Mouse (Mus musculus) heart, adult 2 months (tissue): ENCODE data around the gene Bmt2. TPM values are rescaled to one million over a fixed set of nuclear protein-coding genes. Genes with fewer than 3 reads are reported as not detected.

Source experiments
- DNase-seq, 2 experiments: peaks; one replicate each; pipeline ENCODE4 v3.0.0; 2021
- H3K27ac ChIP-seq: fragments of 200-600 bp; 2 replicates; pipeline ENCODE4 v1.8.1; 2022
- H3K27me3 ChIP-seq: fragments of 200-500 bp; 2 replicates; pipeline ENCODE4 v1.6.1; 2012; ENCODE audit warnings: mild to moderate bottlenecking, low read length, inconsistent platforms, mixed read lengths; ENCODE audit not compliant: control insufficient read depth, insufficient read depth
- H3K36me3 ChIP-seq: fragments of 200-500 bp; 2 replicates; pipeline ENCODE4 v1.6.1; 2012; ENCODE audit warnings: low read length, inconsistent platforms; ENCODE audit not compliant: control insufficient read depth, insufficient read depth
- H3K4me1 ChIP-seq: fragments of 200-500 bp; 2 replicates; pipeline ENCODE4 v1.6.1; 2011; ENCODE audit warnings: low read length; ENCODE audit not compliant: control insufficient read depth, insufficient read depth
- H3K4me3 ChIP-seq: fragments of 200-600 bp; 2 replicates; pipeline ENCODE4 v1.8.1; 2022
- H3K79me2 ChIP-seq: fragments of 200-500 bp; replicated peaks from 2 replicates; pipeline ENCODE4 v1.6.1; 2012; ENCODE audit warnings: mild to moderate bottlenecking, inconsistent platforms, low read length, moderate library complexity, mixed read lengths; ENCODE audit not compliant: control insufficient read depth, insufficient read depth
- H3K9ac ChIP-seq: fragments of 200-500 bp; 2 replicates; pipeline ENCODE4 v1.6.1; 2012; ENCODE audit warnings: low read depth, mild to moderate bottlenecking, control low read depth, inconsistent platforms, low read length, mixed read lengths
- CTCF ChIP-seq: fragments of 200-600 bp; IDR thresholded peaks from 2 replicates; pipeline ENCODE4 v1.8.1; 2022; ENCODE audit warnings: antibody characterized with exemption, mild to moderate bottlenecking, moderate library complexity
- EP300 ChIP-seq: fragments of 200-500 bp; IDR thresholded peaks from 2 replicates; pipeline ENCODE4 v1.6.1; 2011; ENCODE audit warnings: low read depth, low read length, control low read depth; ENCODE audit not compliant: insufficient read depth
- POLR2A ChIP-seq: fragments of 200-500 bp; IDR thresholded peaks from 2 replicates; pipeline ENCODE4 v1.6.1; 2011; ENCODE audit warnings: mild to moderate bottlenecking, low read depth, low read length, control low read depth; ENCODE audit not compliant: insufficient read depth
- WGBS: fragments of 180-500 bp; shearing (Covaris S2); methylation state at CpG from one replicate; pipeline ENCODE4 v1.1.7; 2018; 5-methylcytosine and 5-hydroxymethylcytosine counted together
- intact Hi-C: fragments of 180-260 bp; cut with DNase I; formaldehyde crosslinking; loops from one replicate; pipeline ENCODE4 v1.15.1; 2025
- polyA plus RNA-seq: library from polyadenylated mRNA; depleted of rRNA; stranded (reverse); fragments of >200 nt; gene quantifications from 2 replicates; pipeline ENCODE4 v1.2.3, GENCODE M21; 2012
- total RNA-seq, 2 experiments: library from RNA; stranded (reverse); gene quantifications; 2 replicates each; pipeline ENCODE4 v1.2.3; 2021

Gene Bmt2
- total and polyA plus RNA-seq, 3 experiments = 2.3 to 11.5 (median 9.0) TPM

DNA sequence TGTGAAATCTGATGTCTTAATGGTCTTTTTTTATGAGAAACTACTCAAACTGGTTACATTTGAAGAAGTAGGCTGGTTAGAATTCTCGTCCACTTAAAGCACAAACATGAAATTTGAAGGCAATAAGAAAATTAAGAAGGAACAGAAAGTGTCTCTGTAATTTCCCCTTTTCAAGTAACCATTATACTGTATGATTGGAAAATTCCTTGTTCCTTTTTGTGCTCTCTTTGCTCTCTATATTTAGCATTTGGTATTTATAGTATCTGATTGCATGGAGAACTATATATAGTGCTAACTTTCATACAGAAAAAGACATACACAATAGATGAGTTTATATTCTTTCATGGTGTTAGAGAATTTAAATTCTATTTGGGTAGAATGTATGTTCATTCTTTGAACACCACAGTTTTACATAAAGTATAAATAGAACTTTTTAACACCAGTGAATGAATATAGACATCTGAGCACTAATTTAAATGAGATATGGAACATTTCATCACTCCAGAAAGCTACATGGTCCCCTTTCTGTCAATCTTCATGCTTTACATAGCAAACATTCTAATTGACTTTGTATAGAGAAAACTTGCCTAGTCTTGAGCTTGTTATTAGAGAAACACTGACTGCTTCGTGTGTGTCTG is 14.0 kb upstream of the Bmt2 start:
- H3K4me1 ChIP-seq = no peaks in the 10 kb centered on the region; the same call in 1 of the 2 replicates
- H3K79me2 ChIP-seq = no peaks in the 10 kb centered on the region
- H3K9ac ChIP-seq = no peak overlapping the region
- intact Hi-C loops = no loop called here
- H3K27me3 ChIP-seq = no peaks in the 10 kb centered on the region
- no peak overlapping the region for H3K4me3 ChIP-seq
- TF ChIP-seq EP300 = no peak
- no peak for TF ChIP-seq CTCF
- TF ChIP-seq POLR2A = no peak
- H3K36me3 ChIP-seq = no peaks in the 10 kb centered on the region; the same call in 1 of the 2 replicates
- H3K27ac ChIP-seq = peak overlapping the region; percentile 56
- DNase-seq = no peak
- WGBS = 60% methylated on average over 2 of the region's 2 CpGs

DNA sequence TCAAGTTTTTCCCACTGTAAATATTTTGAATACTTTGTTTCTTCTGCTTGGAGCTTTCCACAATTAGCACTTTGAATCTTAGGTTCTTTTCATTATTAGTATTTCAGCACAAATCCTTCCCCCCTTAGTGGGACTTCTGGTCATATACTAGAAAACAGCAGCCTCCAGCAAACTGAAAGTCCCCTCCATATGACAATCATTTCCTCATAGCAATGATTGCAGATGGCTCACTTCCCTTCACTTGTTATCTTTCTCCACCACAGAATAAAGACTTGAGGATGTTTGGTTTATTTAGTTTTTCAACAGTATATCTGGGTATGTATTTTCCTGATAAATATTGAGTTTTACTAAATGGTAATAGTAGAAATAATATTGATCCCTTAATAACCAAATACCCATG is 12.6 kb upstream of the Bmt2 start:
- TF ChIP-seq EP300 = no peak
- no peak for TF ChIP-seq POLR2A
- TF ChIP-seq CTCF = no peak

DNA sequence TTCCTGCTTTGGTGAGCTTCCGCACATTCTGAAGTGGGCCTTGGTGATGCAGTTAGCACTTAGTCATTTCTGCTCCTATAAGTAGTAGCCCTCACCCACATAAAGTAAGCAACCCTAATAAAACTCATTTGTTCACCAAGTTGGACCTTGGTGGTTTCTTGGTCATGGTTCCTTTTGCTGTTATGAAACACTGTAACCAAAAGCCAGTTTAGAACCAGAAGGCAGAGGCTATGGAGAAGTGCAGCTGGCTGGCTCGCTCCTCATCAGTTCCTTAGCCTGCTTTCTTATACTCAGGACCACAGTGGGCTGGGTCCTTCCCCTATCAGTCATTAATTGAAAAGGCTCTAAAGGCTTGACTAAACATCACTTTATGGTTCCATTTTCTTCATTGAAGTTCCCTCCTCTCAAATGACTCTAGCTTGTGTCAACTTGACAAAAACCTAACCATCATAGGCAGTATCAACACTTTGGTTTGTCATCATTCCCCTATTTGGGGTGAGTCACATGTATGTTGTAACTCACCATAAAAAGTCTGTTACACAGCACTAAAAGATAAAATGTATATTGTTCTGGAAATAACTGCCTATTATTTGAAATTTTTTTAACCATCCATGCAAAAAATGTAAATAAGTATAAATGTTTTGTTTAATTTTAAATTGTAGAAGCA is 6.3 kb upstream of the Bmt2 start:
- no peaks in the 10 kb centered on the region for H3K36me3 ChIP-seq
- DNase-seq = no peak
- no peak overlapping the region for H3K27ac ChIP-seq
- no peaks in the 10 kb centered on the region for H3K4me1 ChIP-seq
- intact Hi-C loops = no loop called here
- no peak overlapping the region for H3K4me3 ChIP-seq
- TF ChIP-seq POLR2A (no peak), EP300 (no peak), CTCF (no peak)
- no peak overlapping the region for H3K9ac ChIP-seq
- 96% methylated on average over 2 of the region's 2 CpGs for WGBS
- H3K27me3 ChIP-seq = no peaks in the 10 kb centered on the region
- no peaks in the 10 kb centered on the region for H3K79me2 ChIP-seq

More for the DNA sequence above, 12.6 kb upstream of the Bmt2 start:
- no peaks in the 10 kb centered on the region; the same call in 1 of the 2 replicates for H3K4me1 ChIP-seq
- DNase-seq = no peak
- no peak overlapping the region for H3K9ac ChIP-seq
- no peak overlapping the region for H3K27ac ChIP-seq
- H3K27me3 ChIP-seq = no peaks in the 10 kb centered on the region
- no peaks in the 10 kb centered on the region for H3K79me2 ChIP-seq
- H3K36me3 ChIP-seq = no peaks in the 10 kb centered on the region; the same call in 1 of the 2 replicates
- H3K4me3 ChIP-seq = no peak overlapping the region
- intact Hi-C loops = no loop called here

DNA sequence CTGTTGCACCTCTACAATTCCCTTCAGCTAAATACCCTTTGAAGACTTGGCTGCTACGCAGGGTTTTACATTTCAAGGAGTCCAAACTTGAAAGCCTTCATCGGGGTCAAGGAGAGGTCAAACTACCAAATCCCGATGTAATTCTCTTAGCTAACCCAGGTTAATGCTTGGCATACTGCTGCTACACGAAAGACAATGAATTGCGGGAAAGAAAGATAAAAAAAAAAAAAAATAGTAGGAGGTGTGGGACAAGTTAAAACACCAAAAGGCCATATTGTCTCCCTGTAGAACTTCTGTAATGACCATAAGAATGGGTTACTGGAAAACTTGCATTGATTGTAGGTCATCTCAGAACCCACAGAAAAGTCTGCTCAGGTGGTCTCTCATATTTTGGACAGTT is 583 bp upstream of the Bmt2 start:
- no peaks in the 10 kb centered on the region for H3K79me2 ChIP-seq
- H3K4me1 ChIP-seq = peaks cover 3% of the 10 kb centered on the region
- no peaks in the 10 kb centered on the region for H3K27me3 ChIP-seq
- H3K9ac ChIP-seq = peak overlapping the region; percentile 11; the same call in 1 of the 2 replicates
- 24% methylated on average over 5 of the region's 5 CpGs for WGBS
- TF ChIP-seq EP300 (no peak), CTCF (no peak), POLR2A (no peak)
- intact Hi-C loops = no loop called here
- peak overlapping the region; percentile 94 for H3K4me3 ChIP-seq
- no peak for DNase-seq
- no peak overlapping the region for H3K27ac ChIP-seq
- peaks cover 4% of the 10 kb centered on the region; the same call in 1 of the 2 replicates for H3K36me3 ChIP-seq

DNA sequence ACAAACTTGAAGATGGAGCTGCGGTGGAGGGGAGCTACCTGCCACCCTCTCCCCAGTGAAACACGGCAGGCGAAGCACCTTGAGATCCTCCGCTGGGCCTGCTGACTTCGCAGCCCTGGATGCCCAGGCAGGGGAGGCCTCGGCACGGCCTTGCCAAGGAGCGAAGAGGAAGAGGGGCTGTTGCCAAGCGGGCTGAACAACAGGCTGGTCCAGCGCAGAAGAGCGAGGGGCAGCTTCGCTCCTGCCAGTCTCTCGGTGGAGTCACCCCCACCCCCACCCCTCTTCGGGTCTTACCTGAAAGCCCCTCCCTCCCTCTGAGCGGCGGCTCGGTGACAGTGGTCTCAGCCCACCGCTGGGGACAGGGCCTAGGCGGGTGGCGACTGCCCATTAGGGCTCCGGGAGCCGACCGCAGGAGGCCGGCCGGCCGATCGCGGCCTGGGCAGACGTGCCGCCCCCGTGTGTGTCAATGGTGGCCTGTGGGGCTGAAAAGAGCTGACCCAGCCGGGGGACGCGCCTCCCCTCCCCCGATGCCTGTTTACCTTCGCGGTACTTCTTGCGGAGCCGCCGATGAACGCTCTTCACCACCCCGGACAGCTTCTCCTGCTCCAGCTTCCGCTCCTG is 515 bp downstream of the Bmt2 start:
- H3K4me3 ChIP-seq = peak overlapping the region; percentile 94
- peaks cover 3% of the 10 kb centered on the region for H3K4me1 ChIP-seq
- peak overlapping the region; percentile 91 for H3K27ac ChIP-seq
- H3K27me3 ChIP-seq = no peaks in the 10 kb centered on the region
- peak; percentile 69 to 75 for DNase-seq
- no peaks in the 10 kb centered on the region for H3K79me2 ChIP-seq
- peaks cover 4% of the 10 kb centered on the region; the same call in 1 of the 2 replicates for H3K36me3 ChIP-seq
- peak overlapping the region; percentile 98 for H3K9ac ChIP-seq
- intact Hi-C loops = loop anchor here (1.0 to 2.0 kb wide), 2 partner anchors 70 to 194 kb away; partner anchors contain the start of gene 2610001J05Rik
- TF ChIP-seq CTCF (no peak), POLR2A (no peak), EP300 (no peak)
- under 1% methylated on average over 40 of the region's 43 CpGs for WGBS
